In the genomic region with DNA sequence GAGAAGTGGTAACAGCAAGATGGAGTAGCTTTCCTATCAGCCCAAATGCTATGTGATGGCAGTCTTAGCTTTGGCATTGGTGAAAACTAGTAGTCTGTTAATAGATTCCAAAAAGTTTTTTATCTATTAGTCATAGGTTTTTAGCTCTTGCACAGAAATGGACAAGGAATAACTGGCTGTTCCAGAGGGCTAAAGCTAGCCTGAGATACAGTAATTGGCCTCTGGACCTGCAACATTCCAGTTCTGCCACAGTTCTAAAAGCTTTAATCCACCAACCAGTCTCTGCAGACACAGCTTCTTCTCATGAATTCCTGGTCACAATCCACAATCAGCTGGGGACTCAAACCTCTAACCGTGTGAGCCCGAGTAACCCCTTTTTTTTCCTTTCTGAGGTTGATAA, we compare ENCODE assay signal across 25 mouse cellular contexts.
DNase-seq lines count a peak whose midpoint lies in the region; ATAC-seq and TF ChIP-seq lines count a peak whose summit lies in the region.
"Had no signal": no experiment of that assay in that cellular context is flagged by ENCODE, and none has a peak within 500 bp of the region (broad histone marks: within the 10 kb centered on the region; RNA-seq: fewer than 3 reads in every experiment).

No protein-coding gene starts in this region.

- H3K4me2 ChIP-seq in liver, embryonic 16.5 days (ENCODE audit: low read depth, low read length), result no peak overlapping the region
- H3K4me2 ChIP-seq in liver, embryonic 12.5 days, result no peak overlapping the region
- H3K4me2 ChIP-seq in liver, postnatal 0 days (ENCODE audit: low read depth, low read length), result no peak overlapping the region
- no peak overlapping the region for H3K4me2 ChIP-seq in hindbrain, embryonic 12.5 days (replicated peaks)
- H3K4me2 ChIP-seq: heart, embryonic 13.5 days; hindbrain, embryonic 13.5 days had no signal

- no peaks in the 10 kb centered on the region for H3K36me3 ChIP-seq in heart, embryonic 10.5 days
- no peaks in the 10 kb centered on the region for H3K36me3 ChIP-seq in liver, embryonic 16.5 days (ENCODE audit: control insufficient read depth, insufficient read depth)
- no peaks in the 10 kb centered on the region for H3K36me3 ChIP-seq in liver, embryonic 12.5 days
- H3K36me3 ChIP-seq in liver, postnatal 0 days (replicated peaks; ENCODE audit: insufficient read depth, low read length), result no peaks in the 10 kb centered on the region
- no peaks in the 10 kb centered on the region for H3K36me3 ChIP-seq in hindbrain, embryonic 12.5 days
- H3K36me3 ChIP-seq: G1E; heart, embryonic 13.5 days; hindbrain, embryonic 13.5 days had no signal

- 60% methylated on average over 2 of the region's 2 CpGs for WGBS in heart, embryonic 10.5 days
- WGBS in liver, embryonic 16.5 days (ENCODE audit: insufficient replicate concordance), result 65% methylated on average over 2 of the region's 2 CpGs
- WGBS in liver, embryonic 12.5 days (ENCODE audit: insufficient replicate concordance), result 66% methylated on average over 2 of the region's 2 CpGs
- WGBS in liver, postnatal 0 days (ENCODE audit: insufficient replicate concordance), result 58% methylated on average over 2 of the region's 2 CpGs
- 91% methylated on average over 2 of the region's 2 CpGs for WGBS in hindbrain, embryonic 12.5 days

- no peak for ATAC-seq in liver, embryonic 16.5 days (ENCODE audit: low read depth)
- ATAC-seq in liver, embryonic 12.5 days, result no peak
- no peak for ATAC-seq in liver, postnatal 0 days
- no peak for ATAC-seq in hindbrain, embryonic 12.5 days (ENCODE audit: low FRiP score)
- ATAC-seq: activated CD4-positive, CD25-positive, alpha-beta regulatory T cell, adult 4 months; forebrain, embryonic 14.5 days; forebrain, postnatal 0 days; hindbrain, embryonic 16.5 days had no signal

- 0 out of 2 replicates have a peak overlapping the region, but pooled peaks have one; percentile 13 for H3K27ac ChIP-seq in heart, embryonic 10.5 days
- H3K27ac ChIP-seq in liver, embryonic 16.5 days (ENCODE audit: low read length), result peak overlapping the region; percentile 37; the same call in 1 of the 2 replicates
- H3K27ac ChIP-seq in liver, embryonic 12.5 days, result no peak overlapping the region
- peak overlapping the region; percentile 89 for H3K27ac ChIP-seq in liver, postnatal 0 days (ENCODE audit: low read depth)
- no peak overlapping the region for H3K27ac ChIP-seq in hindbrain, embryonic 12.5 days
- H3K27ac ChIP-seq: heart, embryonic 13.5 days; hindbrain, embryonic 13.5 days had no signal

- DNase-seq in heart, embryonic 10.5 days (ENCODE audit: low spot score), result no peak
- DNase-seq in heart, postnatal 4 days, result no peak
- peak; percentile 58 for DNase-seq in NIH3T3 (ENCODE audit: low read depth)
- no peak for DNase-seq in liver, postnatal 0 days
- DNase-seq in layer of hippocampus, postnatal 14 days (ENCODE audit: low spot score in 2 of 2), result no peak
- DNase-seq: adrenal gland, adult 8-10 months; adrenal gland, postnatal 25 days; B cell, adult 2 months; cerebellum, adult 18-20 months; cerebellum, adult 9-10 months; cerebellum, postnatal 14 days; forebrain, postnatal 0 days; gastrocnemius, postnatal 25 days; heart, adult 18-20 months; heart, postnatal 14 days had no signal

- H3K4me1 ChIP-seq in heart, embryonic 10.5 days, result peaks cover 24% of the 10 kb centered on the region
- no peaks in the 10 kb centered on the region; the same call in 1 of the 2 replicates for H3K4me1 ChIP-seq in liver, embryonic 16.5 days (ENCODE audit: control insufficient read depth, low read depth, low read length)
- 0 out of 2 replicates have a peak, but pooled peaks cover 8% of the 10 kb centered on the region for H3K4me1 ChIP-seq in liver, embryonic 12.5 days
- 0 out of 2 replicates have a peak, but pooled peaks cover 3% of the 10 kb centered on the region for H3K4me1 ChIP-seq in liver, postnatal 0 days (ENCODE audit: insufficient read depth)
- H3K4me1 ChIP-seq in hindbrain, embryonic 12.5 days, result peaks cover 15% of the 10 kb centered on the region

- no peak for TF ChIP-seq CTCF in liver, postnatal 0 days (IDR thresholded peaks at IDR 0.05; ENCODE audit: low read depth)

- TF ChIP-seq EP300 in liver, postnatal 0 days (IDR thresholded peaks at IDR 0.05; ENCODE audit: low read depth), result no peak

- H3K27me3 ChIP-seq in heart, embryonic 10.5 days (ENCODE audit: insufficient read depth, poor library complexity, severe bottlenecking), result no peaks in the 10 kb centered on the region
- H3K27me3 ChIP-seq in liver, embryonic 16.5 days (ENCODE audit: control insufficient read depth, insufficient read depth, low read depth, low read length), result no peaks in the 10 kb centered on the region
- H3K27me3 ChIP-seq in liver, embryonic 12.5 days (replicated peaks), result no peaks in the 10 kb centered on the region
- H3K27me3 ChIP-seq in liver, postnatal 0 days (ENCODE audit: insufficient read depth, low read length), result no peaks in the 10 kb centered on the region
- H3K27me3 ChIP-seq in hindbrain, embryonic 12.5 days, result no peaks in the 10 kb centered on the region
- H3K27me3 ChIP-seq: CH12.LX; heart, embryonic 13.5 days; hindbrain, embryonic 13.5 days had no signal

- H3K9me3 ChIP-seq in heart, embryonic 10.5 days, result no peaks in the 10 kb centered on the region
- no peaks in the 10 kb centered on the region for H3K9me3 ChIP-seq in liver, embryonic 16.5 days (replicated peaks; ENCODE audit: control insufficient read depth, low read length)
- no peaks in the 10 kb centered on the region for H3K9me3 ChIP-seq in liver, embryonic 12.5 days (replicated peaks)
- H3K9me3 ChIP-seq in liver, postnatal 0 days (ENCODE audit: low read length), result no peaks in the 10 kb centered on the region
- no peaks in the 10 kb centered on the region for H3K9me3 ChIP-seq in hindbrain, embryonic 12.5 days (replicated peaks)
- H3K9me3 ChIP-seq: heart, embryonic 13.5 days; hindbrain, embryonic 13.5 days had no signal

- H3K4me3 ChIP-seq in heart, embryonic 10.5 days, result no peak overlapping the region
- H3K4me3 ChIP-seq in liver, embryonic 16.5 days (ENCODE audit: low read depth, low read length), result no peak overlapping the region
- no peak overlapping the region for H3K4me3 ChIP-seq in liver, embryonic 12.5 days
- no peak overlapping the region for H3K4me3 ChIP-seq in liver, postnatal 0 days (ENCODE audit: low read depth, low read length)
- no peak overlapping the region for H3K4me3 ChIP-seq in hindbrain, embryonic 12.5 days
- H3K4me3 ChIP-seq: heart, embryonic 13.5 days; hindbrain, embryonic 13.5 days had no signal

- no peak overlapping the region for H3K9ac ChIP-seq in liver, embryonic 16.5 days (ENCODE audit: low read depth, low read length)
- no peak overlapping the region for H3K9ac ChIP-seq in liver, embryonic 12.5 days
- no peak overlapping the region for H3K9ac ChIP-seq in liver, postnatal 0 days (replicated peaks)
- H3K9ac ChIP-seq in hindbrain, embryonic 12.5 days, result no peak overlapping the region
- H3K9ac ChIP-seq: forebrain, postnatal 0 days; heart, embryonic 13.5 days; hindbrain, embryonic 13.5 days had no signal

Comparison
In these comparisons a context has a peak if more than half of its experiments do, and no peak if none do; other contexts are left out.
1. H3K27ac ChIP-seq: peak in heart, embryonic 10.5 days (single experiment), liver, embryonic 16.5 days (single experiment) and liver, postnatal 0 days (single experiment); none in liver, embryonic 12.5 days (single experiment) and hindbrain, embryonic 12.5 days (single experiment).